Mouse (Mus musculus) embryo, embryonic 10.5 days (tissue): ENCODE data around the gene Acsf3.
A peak's percentile ranks its signal among the peaks of the same experiment; 100 is the strongest.

Experiments
- DNase-seq: peaks from one replicate; pipeline ENCODE4 v3.0.0-alpha.2; 2015; ENCODE audit warnings: low spot score

The Acsf3 gene

GRCm38 (mm10) chr8:122810376-122810775, 35.1 kb downstream of the Acsf3 start:
- no peak for DNase-seq

- DNase-seq, result no peak
These were observed 36.7 kb downstream of the Acsf3 start for GRCm38 (mm10) chr8:122811870-122812494.

- no peak for DNase-seq
These were observed 37.4 kb downstream of the Acsf3 start for GRCm38 (mm10) chr8:122812610-122813250.

- DNase-seq, result no peak
These were observed 39.3 kb downstream of the Acsf3 start for GRCm38 (mm10) chr8:122814608-122815007.

GRCm38 (mm10) chr8:122816965-122817364, 41.7 kb downstream of the Acsf3 start:
- no peak for DNase-seq

- no peak for DNase-seq
These were observed 42.6 kb downstream of the Acsf3 start for GRCm38 (mm10) chr8:122817724-122818496.

- no peak for DNase-seq
These were observed 44.5 kb downstream of the Acsf3 start for GRCm38 (mm10) chr8:122819776-122820175.

GRCm38 (mm10) chr8:122824571-122824970, 49.3 kb downstream of the Acsf3 start:
- no peak for DNase-seq

- DNase-seq, result no peak
These were observed 49.7 kb downstream of the Acsf3 start for GRCm38 (mm10) chr8:122824986-122825385.

GRCm38 (mm10) chr8:122825408-122825807, 50.1 kb downstream of the Acsf3 start:
- DNase-seq, result no peak

- DNase-seq, result no peak
These were observed 54.1 kb downstream of the Acsf3 start for GRCm38 (mm10) chr8:122829396-122829795.

GRCm38 (mm10) chr8:122830349-122831061, 55.2 kb downstream of the Acsf3 start:
- peak; percentile 93 for DNase-seq

- no peak for DNase-seq
These were observed 59.1 kb downstream of the Acsf3 start for GRCm38 (mm10) chr8:122834416-122834815.

GRCm38 (mm10) chr8:122834971-122835370, 59.7 kb downstream of the Acsf3 start:
- DNase-seq, result peak; percentile 90

GRCm38 (mm10) chr8:122836199-122836598, 60.9 kb downstream of the Acsf3 start:
- DNase-seq, result no peak

- DNase-seq, result no peak
These were observed 61.4 kb downstream of the Acsf3 start for GRCm38 (mm10) chr8:122836696-122837095.

GRCm38 (mm10) chr8:122844161-122844560, 68.9 kb downstream of the Acsf3 start:
- DNase-seq, result no peak

- no peak for DNase-seq
These were observed 70.4 kb downstream of the Acsf3 start for GRCm38 (mm10) chr8:122845662-122846061.

GRCm38 (mm10) chr8:122847829-122848561, 72.7 kb downstream of the Acsf3 start, which contains the start of gene Cdh15:
Cdh15 (plus strand) TSS chr8:122847966.
- peak; percentile 75 for DNase-seq

- no peak for DNase-seq
These were observed 74.0 kb downstream of the Acsf3 start for GRCm38 (mm10) chr8:122849152-122849910.
